Mouse (Mus musculus) MEL (cell line): Measurements from ENCODE around the gene Plekhm3. TPM values are rescaled to one million over a fixed set of nuclear protein-coding genes. Genes with fewer than 3 reads are reported as not detected.

Experiments
- DNase-seq: peaks from one replicate; pipeline ENCODE4 v3.0.0; 2011; ENCODE audit warnings: low read depth, low spot score
- H3K27ac ChIP-seq: 2 replicates; pipeline ENCODE4 v1.5.1; 2012; ENCODE audit warnings: low read depth, mild to moderate bottlenecking, control low read depth, low read length, moderate library complexity; ENCODE audit not compliant: control insufficient read depth
- H3K27me3 ChIP-seq, 2 experiments: fragments of 150-350 bp in 1 of 2; sonication (generic) in 1 of 2; 2 replicates each; pipeline ENCODE4 v1.6.1; 2012; ENCODE audit warnings: low read length in 2 of 2, mild to moderate bottlenecking in 2 of 2, improper control_type of control experiment in 1 of 2, moderate library complexity in 1 of 2; ENCODE audit not compliant: insufficient read depth in 2 of 2, control insufficient read depth in 1 of 2
- H3K36me3 ChIP-seq, 2 experiments: 2 replicates each; pipeline ENCODE4 v1.6.1; 2012 to 2014; ENCODE audit warnings: low read length in 2 of 2, improper control_type of control experiment in 1 of 2, inconsistent platforms in 1 of 2, mild to moderate bottlenecking in 1 of 2; ENCODE audit not compliant: insufficient read depth in 2 of 2, control insufficient read depth in 1 of 2
- H3K4me1 ChIP-seq, 2 experiments: fragments of 150-350 bp in 1 of 2; sonication (generic) in 1 of 2; 2 replicates each; pipeline ENCODE4 v1.6.1; 2012; ENCODE audit warnings: low read length in 2 of 2, improper control_type of control experiment in 1 of 2, mild to moderate bottlenecking in 1 of 2; ENCODE audit not compliant: insufficient read depth in 2 of 2, control insufficient read depth in 1 of 2
- H3K4me3 ChIP-seq, 2 experiments: fragments of 150-350 bp in 1 of 2; sonication (generic) in 1 of 2; 2 replicates each; pipeline ENCODE4 v1.5.1; 2012; ENCODE audit warnings: low read depth in 2 of 2, low read length in 2 of 2, mild to moderate bottlenecking in 2 of 2, moderate library complexity in 2 of 2, control low read depth in 1 of 2, improper control_type of control experiment in 1 of 2; ENCODE audit not compliant: control insufficient read depth in 1 of 2, insufficient read depth in 1 of 2
- H3K79me2 ChIP-seq: 2 replicates; pipeline ENCODE4 v1.6.1; 2012; ENCODE audit warnings: mild to moderate bottlenecking, low read length, moderate library complexity; ENCODE audit not compliant: control insufficient read depth, poor library complexity, insufficient read depth
- H3K9ac ChIP-seq: 2 replicates; pipeline ENCODE4 v1.6.1; 2012; ENCODE audit warnings: low read depth, mild to moderate bottlenecking, control low read depth, low read length, moderate library complexity; ENCODE audit not compliant: control insufficient read depth, poor library complexity, severe bottlenecking
- H3K9me3 ChIP-seq: fragments of 150-350 bp; sonication (generic); replicated peaks from 2 replicates; pipeline ENCODE4 v1.6.1; 2012; ENCODE audit warnings: mild to moderate bottlenecking, low read length, improper control_type of control experiment, moderate library complexity; ENCODE audit not compliant: insufficient read depth
- BHLHE40 ChIP-seq: IDR thresholded peaks from 2 replicates; pipeline ENCODE4 v1.6.1; 2012; ENCODE audit warnings: low read depth, mild to moderate bottlenecking, inconsistent platforms, low read length, improper control_type of control experiment, borderline replicate concordance
- CTCF ChIP-seq, 3 experiments: IDR thresholded peaks in 2 of 3; conservative IDR thresholded peaks in 1 of 3; 2 replicates each; pipeline ENCODE4 v1.5.1; 2011 to 2012; ENCODE audit warnings: low read length in 3 of 3, low read depth in 2 of 3, mild to moderate bottlenecking in 2 of 3, improper control_type of control experiment in 1 of 3, inconsistent platforms in 1 of 3, mixed read lengths in 1 of 3, moderate library complexity in 1 of 3; ENCODE audit not compliant: control insufficient read depth in 1 of 3, insufficient read depth in 1 of 3, poor library complexity in 1 of 3, severe bottlenecking in 1 of 3
- ELF1 ChIP-seq: IDR thresholded peaks from 2 replicates; pipeline ENCODE4 v1.6.1; 2014; ENCODE audit warnings: low read depth, mild to moderate bottlenecking, inconsistent platforms, low read length, improper control_type of control experiment, moderate library complexity
- EP300 ChIP-seq, 2 experiments: IDR thresholded peaks; 2 replicates each; pipeline ENCODE4 v1.6.1; 2011; ENCODE audit warnings: improper control_type of control experiment in 2 of 2, low read length in 2 of 2, low read depth in 1 of 2, mild to moderate bottlenecking in 1 of 2
- ETS1 ChIP-seq: IDR thresholded peaks from 2 replicates; pipeline ENCODE4 v1.6.1; 2012; ENCODE audit warnings: low read depth, mild to moderate bottlenecking, inconsistent platforms, low read length, improper control_type of control experiment, moderate library complexity
- HCFC1 ChIP-seq: IDR thresholded peaks from 2 replicates; pipeline ENCODE4 v1.6.1; 2012; ENCODE audit warnings: low read depth, mild to moderate bottlenecking, inconsistent platforms, low read length, improper control_type of control experiment, moderate library complexity
- JUND ChIP-seq: IDR thresholded peaks from 2 replicates; pipeline ENCODE4 v1.6.1; 2011; ENCODE audit warnings: low read depth, mild to moderate bottlenecking, improper control_type of control experiment, low read length
- KAT2A ChIP-seq: conservative IDR thresholded peaks from 2 replicates; pipeline ENCODE4 v1.6.1; 2012; ENCODE audit warnings: low read depth, low read length, improper control_type of control experiment, inconsistent platforms
- MXI1 ChIP-seq: IDR thresholded peaks from 2 replicates; pipeline ENCODE4 v1.6.1; 2011; ENCODE audit warnings: mild to moderate bottlenecking, low read depth, low read length, improper control_type of control experiment
- MYC ChIP-seq: IDR thresholded peaks from 2 replicates; pipeline ENCODE4 v1.6.1; 2011; ENCODE audit warnings: low read depth, mild to moderate bottlenecking, low read length, improper control_type of control experiment, moderate library complexity
- NELFE ChIP-seq: IDR thresholded peaks from 2 replicates; pipeline ENCODE4 v1.6.1; 2011; ENCODE audit warnings: low read depth, low read length, improper control_type of control experiment
- NRF1 ChIP-seq: IDR thresholded peaks from 2 replicates; pipeline ENCODE4 v1.6.1; 2014; ENCODE audit warnings: low read depth, mild to moderate bottlenecking, inconsistent platforms, low read length, improper control_type of control experiment, moderate library complexity; ENCODE audit not compliant: poor library complexity, insufficient read depth, severe bottlenecking
- POLR2A ChIP-seq, 2 experiments: IDR thresholded peaks; 2 replicates each; pipeline ENCODE4 v1.6.1; 2011 to 2012; ENCODE audit warnings: low read length in 2 of 2, mild to moderate bottlenecking in 2 of 2, control low read depth in 1 of 2, improper control_type of control experiment in 1 of 2, low read depth in 1 of 2, moderate library complexity in 1 of 2; ENCODE audit not compliant: control insufficient read depth in 1 of 2, insufficient read depth in 1 of 2, poor library complexity in 1 of 2
- RCOR1 ChIP-seq: IDR thresholded peaks from 2 replicates; pipeline ENCODE4 v1.6.1; 2012; ENCODE audit warnings: low read depth, mild to moderate bottlenecking, inconsistent platforms, low read length, improper control_type of control experiment
- TAL1 ChIP-seq: IDR thresholded peaks from 2 replicates; pipeline ENCODE4 v1.6.1; 2012; ENCODE audit warnings: mild to moderate bottlenecking, inconsistent platforms, low read length, moderate library complexity, mixed read lengths
- TCF12 ChIP-seq: IDR thresholded peaks from 2 replicates; pipeline ENCODE4 v1.6.1; 2014; ENCODE audit warnings: low read depth, mild to moderate bottlenecking, inconsistent platforms, low read length, improper control_type of control experiment, moderate library complexity
- USF1 ChIP-seq: IDR thresholded peaks from 2 replicates; pipeline ENCODE4 v1.6.1; 2014; ENCODE audit warnings: low read depth, mild to moderate bottlenecking, inconsistent platforms, low read length, improper control_type of control experiment, moderate library complexity
- USF2 ChIP-seq, 2 experiments: IDR thresholded peaks; 2 replicates each; pipeline ENCODE4 v1.6.1; 2011 to 2012; ENCODE audit warnings: improper control_type of control experiment in 2 of 2, low read length in 2 of 2, borderline replicate concordance in 1 of 2, inconsistent platforms in 1 of 2, low read depth in 1 of 2, mild to moderate bottlenecking in 1 of 2; ENCODE audit not compliant: insufficient read depth in 1 of 2
- ZC3H11A ChIP-seq: IDR thresholded peaks from 2 replicates; pipeline ENCODE4 v1.6.1; 2012; ENCODE audit warnings: low read depth, mild to moderate bottlenecking, inconsistent platforms, low read length, improper control_type of control experiment
- polyA plus RNA-seq, 2 experiments: library from polyadenylated mRNA; stranded (reverse) in 1 of 2; unstranded in 1 of 2; fragments of >175 nt in 1 of 2; fragments of >200 nt in 1 of 2; gene quantifications; 2 replicates each; pipeline versions ENCODE4 v1.2.1 to v1.2.4; 2012; ENCODE audit warnings: low replicate concordance in 2 of 2, low read depth in 1 of 2; ENCODE audit not compliant: insufficient read length in 2 of 2, insufficient read depth in 1 of 2, missing spikeins in 1 of 2
- total RNA-seq: library from RNA; depleted of rRNA; stranded (reverse); fragments of 300-350 nt; gene quantifications from 2 replicates; pipeline ENCODE4 v1.2.3, GENCODE M21; 2012

Plekhm3 gene
- total and polyA plus RNA-seq, 3 experiments, result 1.8 to 2.0 TPM; not detected in 1

DNA sequence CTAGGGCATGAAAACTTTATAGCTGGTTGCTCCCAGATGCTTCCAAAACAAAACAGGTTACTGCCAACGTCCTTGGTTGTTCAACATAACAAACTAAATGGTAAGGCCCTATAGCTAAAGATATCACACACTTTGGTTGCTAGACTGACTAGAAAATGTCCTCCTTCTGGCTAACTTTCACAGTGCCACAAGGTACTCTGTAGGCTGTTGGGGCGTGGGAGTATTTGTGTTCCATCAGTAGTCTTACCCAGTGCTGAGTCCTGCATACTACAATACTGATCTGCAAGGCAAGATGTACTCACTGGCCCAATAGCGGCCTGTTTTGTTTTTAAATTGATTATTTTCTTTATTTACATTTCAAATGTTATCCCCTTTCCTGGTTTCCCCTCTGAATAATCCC lies 56.9 kb downstream of the Plekhm3 start:
- no peak for DNase-seq
- no peaks in the 10 kb centered on the region for H3K27me3 ChIP-seq
- H3K27ac ChIP-seq, result no peak overlapping the region
- TF ChIP-seq NRF1, result no peak
- TF ChIP-seq EP300 (IDR thresholded peaks at IDR 0.05; ENCODE audit: low read depth in 1 of 2, low read length in 2 of 2), result no peak
- no peaks in the 10 kb centered on the region for H3K36me3 ChIP-seq
- H3K4me1 ChIP-seq, result no peaks in the 10 kb centered on the region
- no peaks in the 10 kb centered on the region for H3K79me2 ChIP-seq
- no peaks in the 10 kb centered on the region for H3K9me3 ChIP-seq
- H3K9ac ChIP-seq, result no peak overlapping the region
- no peak overlapping the region for H3K4me3 ChIP-seq

DNA sequence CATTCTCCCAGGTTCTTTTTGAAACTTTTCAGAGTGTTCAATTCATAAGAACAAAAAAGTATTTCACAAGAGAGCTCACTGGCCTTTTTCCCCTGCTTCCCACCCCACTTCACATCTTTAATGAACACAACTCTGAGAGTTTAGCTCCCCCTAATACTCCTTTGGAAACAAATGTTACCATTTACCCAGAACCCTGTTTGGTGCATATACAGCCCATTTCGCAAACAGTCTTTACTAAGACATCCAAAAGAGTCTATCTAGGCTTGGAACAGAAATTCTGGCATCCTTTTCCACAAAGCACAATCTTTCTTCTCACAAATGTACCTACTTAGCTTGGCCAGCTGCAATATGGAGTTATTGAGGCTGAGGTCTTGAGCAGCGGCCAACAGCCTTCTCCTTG lies 59.1 kb downstream of the Plekhm3 start:
- Histone ChIP-seq H3K36me3 (no peaks in the 10 kb centered on the region), H3K9ac (no peak overlapping the region), H3K9me3 (no peaks in the 10 kb centered on the region), H3K79me2 (no peaks in the 10 kb centered on the region), H3K27ac (no peak overlapping the region), H3K27me3 (no peaks in the 10 kb centered on the region), H3K4me1 (no peaks in the 10 kb centered on the region), H3K4me3 (no peak overlapping the region)
- TF ChIP-seq NELFE (no peak), RCOR1 (no peak), ELF1 (no peak), BHLHE40 (no peak), HCFC1 (no peak), POLR2A (IDR thresholded peaks at IDR 0.05; ENCODE audit: control insufficient read depth in 1 of 2, insufficient read depth in 1 of 2, low read depth in 1 of 2, low read length in 2 of 2, poor library complexity in 1 of 2) (no peak), MXI1 (no peak), KAT2A (no peak), ZC3H11A (no peak), NRF1 (no peak), EP300 (IDR thresholded peaks at IDR 0.05; ENCODE audit: low read depth in 1 of 2, low read length in 2 of 2) (no peak), USF1 (no peak), TAL1 (no peak), TCF12 (no peak)
- DNase-seq, result no peak

DNA sequence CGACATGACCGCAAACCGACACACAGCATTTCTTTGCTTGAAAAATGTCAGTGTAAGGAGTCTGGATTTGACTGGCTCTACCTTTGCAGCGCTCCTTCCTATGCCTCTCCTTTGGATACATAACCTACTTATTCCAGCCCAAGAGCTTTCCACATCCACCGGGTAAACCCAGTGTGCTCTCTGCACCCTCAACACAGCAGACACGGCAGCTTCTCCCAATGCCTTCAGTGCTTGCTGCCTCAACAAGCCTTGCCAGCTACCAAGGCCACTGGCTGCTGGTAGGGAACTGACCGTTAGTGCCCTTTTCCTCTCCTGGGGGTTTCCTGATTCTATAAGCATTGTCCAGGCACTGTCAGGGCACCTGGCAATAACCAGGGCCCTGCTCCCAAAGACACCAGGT lies 62.8 kb downstream of the Plekhm3 start:
- TF ChIP-seq EP300 (IDR thresholded peaks at IDR 0.05; ENCODE audit: low read depth in 1 of 2, low read length in 2 of 2), result no peak
- no peak for TF ChIP-seq NELFE
- TF ChIP-seq CTCF (IDR thresholded peaks at IDR 0.05 in 2 of 3, conservative IDR thresholded peaks at IDR 0.05 in 1 of 3; ENCODE audit: control insufficient read depth in 1 of 3, insufficient read depth in 1 of 3, low read depth in 2 of 3, low read length in 3 of 3, poor library complexity in 1 of 3, severe bottlenecking in 1 of 3), result no peak
- TF ChIP-seq MYC, result no peak
- TF ChIP-seq BHLHE40, result no peak
- TF ChIP-seq USF2 (IDR thresholded peaks at IDR 0.05; ENCODE audit: borderline replicate concordance in 1 of 2, insufficient read depth in 1 of 2, low read depth in 1 of 2, low read length in 2 of 2), result no peak
- no peak for TF ChIP-seq TAL1
- no peak for TF ChIP-seq JUND
- TF ChIP-seq KAT2A, result no peak
- no peak for TF ChIP-seq ETS1
- H3K4me3 ChIP-seq, result no peak overlapping the region
- H3K27me3 ChIP-seq, result no peaks in the 10 kb centered on the region
- H3K9ac ChIP-seq, result no peak overlapping the region
- DNase-seq, result no peak
- H3K4me1 ChIP-seq, result no peaks in the 10 kb centered on the region
- H3K9me3 ChIP-seq, result no peaks in the 10 kb centered on the region
- H3K36me3 ChIP-seq, result no peaks in the 10 kb centered on the region
- no peaks in the 10 kb centered on the region for H3K79me2 ChIP-seq
- no peak overlapping the region for H3K27ac ChIP-seq
